Mouse (Mus musculus) natural killer cell, adult 2 months (primary cell): ENCODE measurements around the gene Map7d1.
A peak's percentile ranks its signal among the peaks of the same experiment; 100 is the strongest.
"Not testable (repeated sequence)": the region's sequence is repeated elsewhere in the genome, so short reads cannot be mapped to it uniquely, and the experiment has no call there.

Experiments used
- DNase-seq, 2 experiments: peaks; one replicate each; pipeline ENCODE4 v3.0.0; 2022; ENCODE audit warnings: low spot score in 2 of 2

Map7d1 gene

GRCm38 (mm10) chr4:126241956-126242355, 14.2 kb downstream of the Map7d1 start:
- no peak for DNase-seq

- DNase-seq = no peak
Observed at GRCm38 (mm10) chr4:126239862-126240475, 16.2 kb downstream of the Map7d1 start.

DNA sequence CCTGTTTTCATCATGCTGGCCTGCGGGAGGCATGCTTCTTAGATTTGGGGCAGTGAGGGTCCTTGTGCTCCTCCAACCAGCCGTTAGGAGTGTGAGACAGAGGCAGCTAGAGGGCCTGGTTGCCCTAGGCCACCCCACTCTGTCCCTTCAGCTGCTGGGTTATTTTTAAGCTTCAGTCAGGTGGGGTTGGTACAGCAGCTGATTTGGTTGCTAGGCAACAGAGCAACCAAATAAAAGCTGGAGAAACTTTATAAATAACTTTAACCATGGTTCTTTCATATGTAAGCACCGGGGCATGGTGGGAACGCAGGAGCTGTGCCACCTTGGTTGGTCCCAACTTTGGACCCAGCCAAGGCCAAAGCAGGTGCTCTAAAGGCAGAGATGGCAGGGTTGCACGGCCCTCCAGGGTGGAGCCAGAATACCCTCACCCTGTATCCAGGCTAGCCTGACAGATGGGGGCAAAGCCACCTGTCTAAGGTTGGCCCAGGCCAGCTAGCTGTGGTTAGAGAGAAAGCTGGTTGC, 18.4 kb downstream of the Map7d1 start:
- DNase-seq = no peak

DNA sequence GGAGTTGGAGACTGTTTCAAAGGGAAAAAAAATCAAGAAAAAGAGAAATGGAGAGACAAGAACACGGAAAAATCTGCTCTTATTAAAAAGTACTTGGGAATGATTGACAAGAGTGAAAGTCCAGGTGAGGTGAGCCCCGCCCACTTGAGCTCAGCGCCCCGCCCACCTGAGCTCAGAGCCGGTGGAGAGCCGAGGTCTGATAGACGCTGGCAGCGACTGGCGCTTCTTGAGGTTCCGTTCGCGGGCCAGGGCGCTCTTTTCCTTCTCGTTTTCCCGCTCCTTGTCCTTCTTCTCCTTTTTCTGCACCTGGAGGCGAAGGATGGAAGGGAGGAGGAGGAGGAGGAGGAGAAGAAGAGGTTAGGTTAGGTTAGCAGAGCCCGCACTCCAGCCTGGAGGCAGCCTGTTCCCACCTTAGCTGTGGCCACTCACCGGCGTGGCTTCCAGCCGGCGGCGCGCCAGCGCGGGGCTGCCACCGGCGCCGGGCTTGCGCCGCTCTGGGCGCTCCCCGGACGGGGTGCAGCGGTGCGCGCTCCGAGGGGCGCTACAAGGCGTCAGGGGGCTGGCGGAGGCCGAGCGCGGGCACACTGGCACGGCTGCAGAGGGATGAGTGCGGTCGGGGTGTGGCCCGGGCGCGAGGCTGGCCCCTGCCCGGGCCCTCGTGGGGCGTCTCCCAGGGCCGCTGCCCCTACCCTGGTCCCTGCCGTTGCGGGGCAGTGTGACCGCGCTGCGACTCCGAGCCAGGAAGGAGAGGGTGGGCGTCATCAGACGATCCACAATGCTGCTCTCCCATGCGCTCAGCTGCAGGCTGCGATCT, 19.5 kb downstream of the Map7d1 start:
- no peak for DNase-seq

DNA sequence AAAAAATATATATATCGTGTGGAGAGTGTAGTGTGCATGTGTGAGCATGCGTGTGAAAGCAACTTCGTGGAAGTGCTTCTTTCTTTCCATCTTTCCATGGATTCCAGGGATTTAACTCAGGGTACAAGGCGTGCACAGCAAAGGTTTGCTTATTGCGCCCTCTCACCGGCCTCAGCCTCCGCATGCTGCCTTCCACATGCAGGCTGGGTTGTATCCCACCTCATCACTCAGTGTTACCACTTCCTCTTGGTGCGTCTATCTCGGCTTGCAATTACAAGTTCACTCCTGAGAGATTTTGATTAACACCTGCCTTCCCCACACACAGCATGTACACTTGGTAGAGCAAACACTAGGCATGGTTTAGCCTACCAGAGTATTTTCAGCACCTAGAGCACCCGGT, 21.0 kb downstream of the Map7d1 start:
- DNase-seq = no peak

DNA sequence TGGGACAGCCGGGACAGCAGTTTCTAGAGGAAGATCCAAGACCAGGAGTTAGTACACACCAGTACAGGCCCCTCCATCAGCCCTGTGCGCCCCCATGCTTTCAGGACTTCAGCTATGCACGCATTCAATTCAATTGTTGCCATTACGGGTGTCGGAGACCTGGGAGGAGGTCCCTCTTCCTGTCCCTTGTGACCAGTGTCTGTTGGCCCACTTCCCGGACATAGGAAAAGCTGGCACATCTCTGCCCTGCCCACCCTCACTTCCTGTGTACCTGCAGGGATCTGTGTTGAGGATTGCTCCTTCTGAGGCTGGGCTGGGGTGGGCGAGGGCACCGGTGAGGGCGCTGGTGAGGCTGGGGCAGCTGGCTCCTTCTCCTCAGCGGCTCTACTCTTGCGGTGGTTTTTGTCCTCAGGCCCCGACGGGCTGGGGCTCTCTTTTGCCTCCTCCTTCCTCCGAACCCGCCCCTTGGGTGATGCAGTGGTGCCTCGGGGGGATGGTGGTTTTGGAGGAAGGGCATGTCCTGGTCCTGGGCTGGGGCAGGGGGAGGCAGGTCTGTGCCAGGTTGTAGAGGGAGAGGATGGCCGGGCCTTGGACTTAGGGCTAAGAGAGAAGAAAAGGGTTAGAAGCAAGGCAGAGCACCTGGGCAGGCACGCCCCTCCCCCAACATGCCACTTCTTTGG, 21.5 kb downstream of the Map7d1 start:
- no peak for DNase-seq

- no peak for DNase-seq
Observed at GRCm38 (mm10) chr4:126233676-126234308, 22.4 kb downstream of the Map7d1 start.

DNA sequence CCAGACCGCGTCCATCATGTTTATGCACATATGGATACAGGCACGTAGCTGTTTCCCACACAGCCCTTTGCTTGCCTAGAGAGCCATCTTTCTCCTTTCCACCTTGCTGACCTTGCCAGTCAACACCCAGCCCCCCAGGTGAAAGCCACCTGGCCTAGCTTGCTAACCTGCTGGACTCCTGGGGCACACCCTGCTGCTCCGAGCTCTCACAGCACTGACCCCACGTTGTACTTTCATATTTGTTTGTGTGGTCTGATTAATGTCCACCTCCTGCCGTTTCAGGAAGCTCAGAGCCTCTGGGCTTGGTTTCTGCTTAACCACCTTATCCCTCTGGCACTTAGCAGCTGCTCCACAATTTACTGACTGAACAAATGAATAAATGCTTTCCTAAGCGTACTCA, 26.2 kb downstream of the Map7d1 start:
- no peak for DNase-seq

- DNase-seq = no peak
Observed at GRCm38 (mm10) chr4:126228144-126228543, 28.0 kb downstream of the Map7d1 start.

DNA sequence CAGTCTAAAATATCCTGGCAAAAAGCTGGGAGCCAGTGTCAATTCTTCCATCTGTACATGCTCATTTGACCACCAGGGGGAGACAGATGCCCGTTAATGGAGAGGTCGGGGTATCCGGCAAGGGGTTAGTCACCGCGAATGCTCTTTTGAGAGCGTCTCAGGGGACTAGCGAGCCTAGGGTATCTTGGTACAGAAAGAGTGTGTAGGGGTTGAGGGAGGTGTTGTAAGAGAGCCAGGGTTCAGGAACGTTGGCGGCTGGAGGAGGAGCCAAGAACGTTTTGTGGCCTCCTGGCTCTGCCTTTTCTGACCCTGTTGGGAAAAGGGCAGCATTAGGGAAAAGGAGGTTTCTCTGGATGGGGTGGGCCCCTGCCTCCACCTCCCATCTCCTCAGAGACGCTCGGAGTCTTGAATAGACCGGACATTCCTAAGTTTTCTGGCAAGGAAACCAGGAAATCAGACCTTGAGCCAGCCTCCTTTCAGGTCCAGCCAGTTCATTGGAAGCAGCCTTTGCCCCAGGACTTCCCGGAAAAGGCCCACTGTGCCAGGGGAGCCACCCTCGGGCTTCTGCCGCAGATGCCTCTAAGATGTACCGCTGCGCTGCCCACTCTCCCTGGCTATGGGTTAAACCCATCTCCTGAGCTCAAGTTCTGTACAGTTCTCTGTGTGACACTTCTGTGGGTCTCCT, 28.9 kb downstream of the Map7d1 start:
- DNase-seq = peak; percentile 79 to 87

DNA sequence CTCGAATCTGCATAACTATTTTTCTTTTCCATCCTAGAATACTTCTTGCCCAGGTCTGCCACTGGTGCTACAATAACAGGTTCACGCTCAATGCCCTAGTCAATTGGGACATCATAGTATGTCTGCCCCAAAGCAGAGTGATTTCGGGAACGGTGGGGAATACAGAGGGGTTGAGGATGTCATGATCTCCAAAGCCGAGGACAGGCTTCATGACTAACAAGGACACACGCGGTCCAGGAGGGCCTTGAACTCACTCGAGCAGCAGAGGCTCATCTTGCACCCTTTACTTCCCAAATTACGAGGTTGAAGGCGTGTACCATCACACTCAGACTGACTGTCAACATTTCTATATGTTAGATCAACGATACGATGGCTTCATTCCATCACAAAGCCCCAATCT, 29.5 kb downstream of the Map7d1 start:
- DNase-seq = no peak

GRCm38 (mm10) chr4:126222631-126223030, 33.5 kb downstream of the Map7d1 start:
- no peak for DNase-seq

DNA sequence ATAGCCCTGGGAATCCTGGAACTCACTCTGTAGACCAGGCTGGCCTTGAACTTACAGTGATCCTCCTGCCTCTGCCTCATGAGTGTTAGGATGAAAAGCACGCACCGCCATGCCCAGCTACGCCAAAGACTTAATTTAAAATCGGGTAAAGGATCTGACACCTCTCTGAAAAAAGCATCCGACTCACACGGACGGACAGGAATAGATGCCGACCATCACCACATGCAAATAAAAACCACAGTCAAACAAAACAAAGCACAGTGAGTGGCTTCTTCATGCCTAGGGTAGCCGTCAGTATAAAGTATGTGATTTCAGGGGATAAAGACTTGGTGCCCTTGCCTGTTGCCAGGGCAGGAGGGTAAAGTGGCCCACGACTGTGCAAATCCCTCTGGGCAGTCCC, 36.1 kb downstream of the Map7d1 start:
- no peak for DNase-seq

- not testable (repeated sequence) for DNase-seq
Observed at GRCm38 (mm10) chr4:126219540-126219939, 36.6 kb downstream of the Map7d1 start.

- DNase-seq = no peak
Observed at GRCm38 (mm10) chr4:126217771-126218170, 38.4 kb downstream of the Map7d1 start.

- no peak for DNase-seq
Observed at GRCm38 (mm10) chr4:126207081-126207480, 49.1 kb downstream of the Map7d1 start.

DNA sequence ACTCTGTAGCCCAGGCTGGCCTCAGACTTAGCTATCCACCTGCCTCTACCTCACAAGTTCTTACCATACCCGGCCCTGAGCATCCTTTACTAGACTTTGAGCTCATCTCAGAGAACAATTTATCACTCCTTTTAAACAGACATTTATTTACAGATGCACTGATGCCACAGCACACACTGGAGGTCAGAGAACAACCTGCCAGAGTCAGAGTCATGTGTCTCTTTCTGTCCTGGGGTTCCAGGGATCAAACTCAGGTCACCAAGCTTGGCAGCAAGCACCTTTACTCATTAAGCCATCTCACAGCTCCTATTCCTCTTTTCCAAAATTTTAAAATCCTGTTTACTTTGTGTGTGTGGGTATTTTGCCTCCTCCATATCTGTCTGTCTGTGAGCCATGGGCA, 50.8 kb downstream of the Map7d1 start:
- no peak for DNase-seq

DNA sequence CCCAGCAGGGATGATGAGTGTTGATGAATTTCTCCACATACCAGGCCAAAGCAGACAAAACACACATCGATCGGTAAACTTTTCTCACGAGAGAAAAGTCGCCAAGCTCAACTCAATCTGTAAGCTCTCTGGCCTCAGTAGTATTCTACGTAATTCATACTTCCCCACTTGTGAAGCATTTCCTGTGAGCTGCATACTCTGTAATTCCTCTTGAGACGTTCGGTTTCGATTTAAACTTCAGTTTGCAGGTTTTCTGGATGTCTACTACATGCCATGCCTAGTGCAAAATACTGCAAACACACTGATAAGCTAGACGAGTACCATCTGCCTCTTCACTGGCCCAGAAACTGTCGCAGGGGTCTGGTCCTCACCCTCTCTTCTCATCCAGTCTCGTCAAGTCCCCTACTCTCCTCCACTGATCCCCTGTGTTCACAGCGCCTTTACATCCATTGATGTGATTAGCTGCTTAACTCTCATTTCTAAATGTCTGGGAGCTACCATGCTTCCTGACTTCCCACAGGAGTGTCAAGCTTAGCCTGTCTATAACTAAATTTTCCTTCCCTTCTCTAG, 51.4 kb downstream of the Map7d1 start:
- DNase-seq = peak; percentile 29 to 37

GRCm38 (mm10) chr4:126204016-126204415, 52.1 kb downstream of the Map7d1 start:
- no peak for DNase-seq

GRCm38 (mm10) chr4:126203336-126203895, 52.7 kb downstream of the Map7d1 start:
- peak in 1 of 2 experiments; percentile 26 for DNase-seq
